Mouse (Mus musculus) mesoderm, embryonic 11.5 days (tissue): Measurements from ENCODE around the gene Olfr878.

ENCODE experiments used
- DNase-seq: peaks from one replicate; pipeline ENCODE4 v3.0.0-alpha.2; 2012; ENCODE audit warnings: low read depth, low spot score

Gene Olfr878

DNA sequence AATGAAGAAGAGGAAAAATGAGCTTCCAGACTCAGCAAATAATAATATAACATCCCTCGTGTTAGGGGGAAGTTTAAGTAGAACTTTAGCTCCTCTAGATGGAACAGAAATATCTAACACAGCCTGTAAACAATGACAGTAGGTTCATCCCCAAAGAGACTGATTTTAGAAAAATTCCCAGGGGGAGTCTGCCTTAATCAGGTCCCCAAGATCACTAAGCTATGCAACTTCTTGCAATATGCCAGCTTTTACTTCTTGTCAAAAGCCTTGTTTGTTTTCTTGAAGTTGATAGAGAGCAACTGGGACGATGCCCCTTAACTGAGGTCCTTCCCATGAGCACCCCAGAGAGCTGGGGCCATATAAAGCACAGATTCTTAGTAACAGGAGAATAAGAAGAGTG, at the start of gene Olfr878:
TSS of gene Olfr878 (plus strand) at position 301 of the 400 bp plus-strand sequence.
- no peak for DNase-seq

DNA sequence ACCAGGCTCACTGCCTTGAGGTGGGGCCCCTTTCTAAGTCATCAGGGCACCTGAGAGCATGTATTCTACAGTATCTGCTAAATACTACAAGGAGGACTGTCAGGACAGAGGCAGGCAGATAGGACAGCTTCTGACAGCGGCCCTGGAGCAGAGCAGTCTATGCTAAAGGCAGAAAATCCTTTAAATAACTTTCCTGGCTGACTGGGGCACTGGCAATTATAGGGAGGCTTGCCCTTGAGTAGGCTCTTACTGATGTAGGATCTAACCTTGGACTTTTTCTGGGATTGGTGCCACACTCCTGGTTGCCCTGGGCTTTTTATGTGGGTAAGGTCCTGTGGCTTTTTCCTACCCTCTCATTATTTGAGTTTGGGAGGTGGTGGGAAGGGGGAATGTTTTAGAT, 47.4 kb upstream of the Olfr878 start:
- DNase-seq = no peak

GRCm38 (mm10) chr9:37871097-37871496, 46.5 kb upstream of the Olfr878 start:
- no peak for DNase-seq

DNA sequence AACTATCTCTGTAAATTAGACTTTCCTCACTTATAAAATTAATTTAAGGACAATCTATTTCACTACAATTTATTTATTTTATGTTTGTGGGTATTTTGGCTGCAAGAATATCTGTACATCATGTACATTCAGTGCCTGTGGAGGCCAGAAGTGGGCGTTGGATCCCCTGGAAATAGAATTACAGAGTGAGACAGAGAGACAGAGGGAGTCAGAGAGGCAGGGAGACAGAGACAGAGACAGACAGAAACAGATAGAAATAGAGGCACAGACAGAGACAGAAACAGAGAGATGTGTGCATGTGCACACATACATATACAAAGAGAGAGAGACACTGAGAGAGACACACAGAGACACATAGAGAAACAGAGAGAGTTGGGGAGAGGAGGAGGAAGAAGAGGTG, 46.1 kb upstream of the Olfr878 start:
- DNase-seq = no peak

GRCm38 (mm10) chr9:37890960-37891359, 26.7 kb upstream of the Olfr878 start:
- DNase-seq = no peak

GRCm38 (mm10) chr9:37896661-37897060, 21.0 kb upstream of the Olfr878 start, which contains the start of gene Olfr145:
Gene Olfr145 (plus strand): TSS chr9:37896724.
- DNase-seq = no peak

DNA sequence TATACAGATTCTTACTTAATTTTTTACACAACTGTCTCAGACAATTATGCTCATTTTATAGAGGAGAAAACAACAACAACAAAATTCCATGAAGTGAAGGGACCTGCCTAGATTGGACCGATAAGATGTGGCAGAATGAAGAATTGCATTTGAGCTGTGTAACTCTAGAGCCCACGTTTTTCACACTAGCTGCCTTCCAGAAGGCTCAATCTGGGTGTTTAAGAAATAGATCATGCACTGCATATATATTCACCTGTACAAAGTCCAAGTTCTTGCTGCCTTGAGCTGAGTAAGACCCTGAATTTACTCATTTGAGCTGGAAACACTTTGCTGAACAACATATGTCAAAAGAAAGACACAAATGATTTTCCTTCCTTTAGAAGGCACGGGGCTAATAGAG, 12.1 kb upstream of the Olfr878 start:
- no peak for DNase-seq

GRCm38 (mm10) chr9:37918018-37918417, 378 bp downstream of the Olfr878 start:
- no peak for DNase-seq

DNA sequence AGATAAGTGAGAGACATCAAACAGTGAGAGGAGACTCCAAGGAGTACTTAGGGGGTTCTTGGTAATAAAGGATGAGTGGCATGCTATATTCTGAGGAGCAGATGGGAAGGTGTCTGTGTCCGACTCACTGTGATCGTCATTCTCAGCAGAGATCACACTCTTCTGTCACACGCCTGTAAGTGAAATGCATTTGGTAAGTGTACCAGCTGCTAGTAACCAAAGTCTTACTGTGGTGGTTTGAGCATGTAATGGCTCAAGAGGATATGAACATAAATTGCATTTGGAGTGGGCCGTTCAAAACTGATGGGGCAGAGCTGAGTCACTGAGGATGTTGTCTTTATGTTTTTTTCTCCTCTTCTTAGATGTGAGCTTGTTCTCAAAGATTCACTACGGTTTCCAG, 6.6 kb downstream of the Olfr878 start:
- DNase-seq = no peak

DNA sequence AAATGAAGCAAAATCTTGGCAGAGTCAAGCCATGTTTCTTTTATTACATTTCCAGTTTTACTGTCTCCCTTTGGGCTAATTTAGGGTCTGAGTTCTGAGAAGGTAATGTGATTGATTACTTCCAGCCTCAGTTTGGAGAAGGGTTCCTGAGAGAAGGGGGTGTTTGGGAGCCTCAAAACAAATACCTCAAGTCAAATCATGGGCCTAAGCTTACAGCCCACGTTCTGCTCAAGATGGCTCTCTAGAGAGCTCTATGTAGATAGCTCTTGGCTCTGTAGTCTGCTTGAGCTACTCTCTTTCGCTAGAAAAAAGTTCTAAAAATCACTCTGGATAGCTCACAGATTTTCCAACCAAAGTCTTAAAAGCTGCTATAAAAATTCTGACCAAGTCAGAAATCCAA, 7.8 kb downstream of the Olfr878 start:
- DNase-seq = peak; percentile 3

GRCm38 (mm10) chr9:37926019-37927013, 8.7 kb downstream of the Olfr878 start:
- no peak for DNase-seq

GRCm38 (mm10) chr9:37932519-37932918, 14.9 kb downstream of the Olfr878 start:
- DNase-seq = peak; percentile 83

GRCm38 (mm10) chr9:37934146-37934545, 16.5 kb downstream of the Olfr878 start:
- DNase-seq = no peak

GRCm38 (mm10) chr9:37941167-37941566, 23.5 kb downstream of the Olfr878 start:
- no peak for DNase-seq
